Mouse (Mus musculus): Measurements from ENCODE around the gene Rnd3.

GRCm38 (mm10) chr2:51181376-51181775 is 32.5 kb upstream of the Rnd3 start:
- TF ChIP-seq CTCF (IDR thresholded peaks at IDR 0.05; ENCODE audit: low read depth, low read length) (no peak), EP300 (IDR thresholded peaks at IDR 0.05; ENCODE audit: insufficient read depth, low read depth, low read length) (no peak), POLR2A (IDR thresholded peaks at IDR 0.05; ENCODE audit: insufficient read depth, low read length) (no peak)

All from ES-Bruce4 (cell line).